Mouse (Mus musculus) inflammation-experienced regulatory T-cells (primary cell): ENCODE measurements around the gene Tlr7. TPM values are rescaled to one million over a fixed set of nuclear protein-coding genes. Genes with fewer than 3 reads are reported as not detected.

Source experiments
- polyA plus RNA-seq, 2 experiments: library from polyadenylated mRNA; unstranded; fragments of 100-300 nt; shearing (Covaris generic); gene quantifications; one replicate each; pipeline ENCODE4 v1.2.1; 2017

The Tlr7 gene
- 10 to 100 TPM in 1 of 2 experiments, 1 to 10 TPM in 1; 5.4 to 12.0 TPM for polyA plus RNA-seq

DNA sequence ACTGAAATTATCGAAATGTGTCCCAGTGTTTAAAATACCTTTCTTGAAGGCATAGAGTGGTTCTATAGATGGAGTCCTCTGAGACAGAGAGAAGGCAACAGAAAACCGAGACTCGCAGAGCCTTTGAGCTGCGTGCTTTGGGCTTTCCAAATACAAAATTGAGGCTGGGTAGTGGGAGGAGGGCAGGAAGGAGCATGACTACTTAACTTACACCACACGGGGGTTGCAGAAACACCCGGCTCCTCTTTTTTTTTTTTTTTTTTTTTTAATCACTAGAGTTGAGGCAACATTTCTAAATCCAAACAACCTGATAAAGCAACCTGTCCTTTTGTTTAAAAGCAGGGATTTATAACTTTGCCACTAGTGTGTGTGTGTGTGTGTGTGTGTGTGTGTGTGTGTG lies at the start of gene Tlr7:
Tlr7 (minus strand) TSS at position 160 of the 400 bp plus-strand sequence.

DNA sequence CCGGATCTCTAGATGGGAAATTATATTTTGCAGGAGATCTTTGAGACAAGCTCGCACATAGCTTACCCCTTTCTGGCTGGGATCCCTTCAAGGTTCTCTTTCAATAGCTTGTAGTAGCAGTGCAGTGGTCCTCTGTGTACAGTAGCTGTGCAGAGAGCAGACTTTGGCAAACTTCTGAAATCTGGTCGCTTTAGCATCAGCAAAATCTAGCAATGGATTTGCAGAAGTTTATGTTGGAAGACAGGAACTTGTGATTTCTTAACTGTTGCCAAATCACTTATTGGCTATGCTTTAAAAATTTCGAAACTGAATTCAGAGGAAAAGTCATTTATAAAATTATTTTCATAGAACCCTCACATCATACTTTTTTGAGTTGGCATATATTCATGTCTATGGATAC lies 66.3 kb downstream of the Tlr7 start, which contains the start of gene Tlr8:
Tlr8 (minus strand) TSS at position 244 of the 400 bp plus-strand sequence.

Other genes with a start within 250 kb of the Tlr7 start
- over 10,000 TPM; 15,282 to 18,141 TPM for gene Tmsb4x, start 121.2 kb downstream of the Tlr7 start, polyA plus RNA-seq
- gene Tlr8, start 66.2 kb downstream of the Tlr7 start, polyA plus RNA-seq, result not detected
- gene Prps2, start 52.2 kb upstream of the Tlr7 start, polyA plus RNA-seq, result 10 to 100 TPM; 56.9 to 74.0 TPM